Mouse (Mus musculus): ENCODE results near the gene Entpd3. TPM values are rescaled to one million over a fixed set of nuclear protein-coding genes. Genes with fewer than 3 reads are reported as not detected.

Gene Entpd3
- polyA plus RNA-seq, 1 experiment, result 0.20 TPM

DNA sequence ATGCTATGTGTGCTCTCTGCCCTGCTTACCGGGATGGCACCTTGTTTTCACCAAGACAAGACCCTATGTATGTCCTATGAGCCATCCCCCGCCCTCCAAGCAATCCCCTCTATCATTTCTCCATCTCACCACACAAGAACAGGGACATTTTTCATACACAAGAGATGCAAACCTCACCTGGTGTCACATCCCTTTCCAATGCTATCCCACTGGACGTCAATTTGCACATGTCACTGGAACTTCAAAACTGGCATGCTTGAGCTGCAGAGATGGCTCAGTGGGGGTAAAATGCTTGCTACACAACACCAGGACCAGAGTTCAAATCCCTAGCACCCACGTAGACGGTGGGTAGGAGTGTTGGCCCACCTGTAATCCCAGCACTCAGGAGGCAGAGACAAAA lies 41.6 kb upstream of the Entpd3 start:
- H3K27me3 ChIP-seq (ENCODE audit: control insufficient read depth, insufficient read depth, low read length), result no peaks in the 10 kb centered on the region
- DNase-seq (ENCODE audit: low read depth in 1 of 2, low spot score in 2 of 2), result no peak
- no peak for TF ChIP-seq CTCF (IDR thresholded peaks at IDR 0.05; ENCODE audit: extremely low read depth, insufficient read depth, insufficient read length, insufficient replicate concordance)
- TF ChIP-seq POLR2A (IDR thresholded peaks at IDR 0.05; ENCODE audit: low read depth, low read length), result no peak
- H3K27ac ChIP-seq (ENCODE audit: insufficient read depth, low read length), result no peak overlapping the region
- peaks cover 13% of the 10 kb centered on the region for H3K36me3 ChIP-seq (ENCODE audit: control insufficient read depth, insufficient read depth, low read length)
- H3K4me3 ChIP-seq (ENCODE audit: extremely low read depth, insufficient read depth, insufficient read length), result no peak overlapping the region
- H3K4me1 ChIP-seq (ENCODE audit: control insufficient read depth, insufficient read depth, insufficient read length), result no peaks in the 10 kb centered on the region
- 86% methylated on average over 5 of the region's 5 CpGs for WGBS

DNA sequence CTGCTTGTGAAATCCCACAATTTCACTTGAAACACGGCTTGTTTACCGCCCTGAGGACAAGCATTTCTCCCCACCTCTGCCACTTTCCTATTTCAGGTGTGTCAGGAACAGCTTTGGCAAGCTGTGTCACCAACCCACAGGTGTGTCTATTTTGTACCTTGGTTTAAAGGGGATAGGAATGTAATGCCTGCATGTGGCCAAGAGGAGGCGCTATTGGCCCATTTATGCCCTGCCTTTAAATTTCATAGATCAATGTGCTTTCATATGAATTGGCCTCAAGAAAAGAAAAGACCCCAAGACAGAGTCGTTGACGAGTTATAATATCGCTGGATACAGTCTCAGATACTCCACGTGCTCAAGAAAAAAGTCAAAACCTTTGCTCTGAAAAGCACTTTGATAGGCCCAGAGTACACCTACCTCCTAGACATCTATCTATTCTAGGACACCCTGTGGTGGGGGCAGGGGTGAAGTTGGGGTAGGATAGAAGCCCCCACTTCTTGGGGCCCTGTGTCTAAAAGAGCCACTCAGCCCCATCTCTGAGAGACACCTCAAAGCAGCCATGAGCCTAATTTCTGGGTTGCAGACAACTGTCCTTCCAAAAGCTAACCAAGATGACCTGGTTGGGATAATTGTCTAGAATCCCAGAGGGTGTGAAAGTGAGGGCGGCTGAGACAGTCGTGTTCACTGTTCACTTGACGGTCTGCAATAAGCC lies 38.3 kb upstream of the Entpd3 start:
- DNase-seq (ENCODE audit: low read depth in 1 of 2, low spot score in 2 of 2), result no peak
- Histone ChIP-seq H3K4me3 (ENCODE audit: extremely low read depth, insufficient read depth, insufficient read length) (no peak overlapping the region), H3K27me3 (ENCODE audit: control insufficient read depth, insufficient read depth, low read length) (no peaks in the 10 kb centered on the region), H3K4me1 (ENCODE audit: control insufficient read depth, insufficient read depth, insufficient read length) (no peaks in the 10 kb centered on the region), H3K27ac (ENCODE audit: insufficient read depth, low read length) (no peak overlapping the region), H3K36me3 (ENCODE audit: control insufficient read depth, insufficient read depth, low read length) (no peaks in the 10 kb centered on the region)
- 39% methylated on average over 10 of the region's 10 CpGs for WGBS
- no peak for TF ChIP-seq POLR2A (IDR thresholded peaks at IDR 0.05; ENCODE audit: low read depth, low read length)
- peak; percentile 10; the same call in 1 of the 2 replicates for TF ChIP-seq CTCF (IDR thresholded peaks at IDR 0.05; ENCODE audit: extremely low read depth, insufficient read depth, insufficient read length, insufficient replicate concordance)

DNA sequence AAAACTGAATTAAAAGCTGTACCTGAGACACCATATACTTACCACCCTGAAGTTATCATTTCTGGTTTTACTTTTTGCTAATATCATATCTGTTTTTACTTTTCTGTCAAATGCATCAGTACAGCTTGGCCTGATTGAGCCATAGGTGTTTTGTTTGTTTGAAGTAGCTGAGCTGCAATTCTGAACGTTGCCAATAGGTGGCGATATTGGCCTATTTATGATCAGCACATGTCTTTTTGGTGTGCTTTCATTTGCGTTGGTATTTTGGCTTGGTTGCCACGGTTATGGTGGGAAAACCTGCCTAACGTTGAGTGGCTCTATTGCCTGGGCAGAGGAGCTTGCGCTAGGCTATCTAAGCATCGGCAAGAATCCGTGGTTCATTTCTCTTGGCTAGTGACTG lies 37.6 kb upstream of the Entpd3 start:
- Histone ChIP-seq H3K27me3 (ENCODE audit: control insufficient read depth, insufficient read depth, low read length) (no peaks in the 10 kb centered on the region), H3K36me3 (ENCODE audit: control insufficient read depth, insufficient read depth, low read length) (no peaks in the 10 kb centered on the region), H3K4me1 (ENCODE audit: control insufficient read depth, insufficient read depth, insufficient read length) (no peaks in the 10 kb centered on the region), H3K27ac (ENCODE audit: insufficient read depth, low read length) (no peak overlapping the region), H3K4me3 (ENCODE audit: extremely low read depth, insufficient read depth, insufficient read length) (no peak overlapping the region)
- peak; percentile 64 to 69 for DNase-seq (ENCODE audit: low read depth in 1 of 2, low spot score in 2 of 2)
- TF ChIP-seq CTCF (IDR thresholded peaks at IDR 0.05; ENCODE audit: extremely low read depth, insufficient read depth, insufficient read length, insufficient replicate concordance) (peak; percentile 44; the same call in 1 of the 2 replicates), POLR2A (IDR thresholded peaks at IDR 0.05; ENCODE audit: low read depth, low read length) (no peak)
- WGBS, result 7% methylated on average over 8 of the region's 8 CpGs

DNA sequence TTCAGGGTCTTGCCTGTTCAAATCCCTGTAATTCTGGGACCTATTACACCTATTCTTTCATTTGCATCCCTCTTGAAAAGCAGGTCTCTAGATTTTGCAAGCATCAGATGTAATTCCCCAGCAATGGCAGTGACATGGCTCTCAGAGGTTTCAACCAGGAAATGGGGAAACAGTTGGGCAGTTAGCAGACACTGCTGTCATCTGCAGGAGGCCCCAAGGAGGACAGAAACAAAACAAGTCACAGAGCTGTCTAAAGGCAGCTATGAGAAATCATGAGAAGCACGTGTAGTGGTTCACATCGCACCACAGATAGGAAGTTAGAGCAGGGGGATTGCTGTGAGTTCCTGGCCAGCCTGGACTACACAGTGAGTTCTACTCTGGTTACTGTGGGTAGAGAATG lies 35.2 kb upstream of the Entpd3 start:
- Histone ChIP-seq H3K36me3 (ENCODE audit: control insufficient read depth, insufficient read depth, low read length) (no peaks in the 10 kb centered on the region), H3K4me1 (ENCODE audit: control insufficient read depth, insufficient read depth, insufficient read length) (no peaks in the 10 kb centered on the region), H3K4me3 (ENCODE audit: extremely low read depth, insufficient read depth, insufficient read length) (no peak overlapping the region), H3K27ac (ENCODE audit: insufficient read depth, low read length) (no peak overlapping the region), H3K27me3 (ENCODE audit: control insufficient read depth, insufficient read depth, low read length) (no peaks in the 10 kb centered on the region)
- DNase-seq (ENCODE audit: low read depth in 1 of 2, low spot score in 2 of 2), result no peak
- TF ChIP-seq CTCF (IDR thresholded peaks at IDR 0.05; ENCODE audit: extremely low read depth, insufficient read depth, insufficient read length, insufficient replicate concordance) (no peak), POLR2A (IDR thresholded peaks at IDR 0.05; ENCODE audit: low read depth, low read length) (no peak)
- 63% methylated on average over 2 of the region's 2 CpGs for WGBS

DNA sequence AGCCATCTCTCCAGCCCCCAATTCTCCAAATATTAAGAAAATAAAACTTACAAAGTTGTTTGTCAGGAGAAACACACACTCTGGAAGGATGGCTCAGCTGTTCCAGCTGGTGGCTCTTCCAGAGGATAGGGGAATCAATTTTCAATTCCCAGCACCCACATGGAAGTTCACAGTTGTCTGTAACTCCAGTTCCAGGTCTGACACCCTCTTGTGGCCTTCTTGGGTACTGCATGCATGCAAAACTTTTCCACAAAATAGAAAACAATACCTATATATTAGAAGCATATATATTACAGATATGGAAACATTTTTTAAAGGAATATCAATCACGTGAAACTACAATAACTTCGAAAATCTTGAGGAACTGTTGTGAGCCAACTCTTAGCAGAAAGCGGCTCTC lies 27.8 kb upstream of the Entpd3 start:
- no peaks in the 10 kb centered on the region for H3K36me3 ChIP-seq (ENCODE audit: control insufficient read depth, insufficient read depth, low read length)
- H3K27me3 ChIP-seq (ENCODE audit: control insufficient read depth, insufficient read depth, low read length), result no peaks in the 10 kb centered on the region
- TF ChIP-seq POLR2A (IDR thresholded peaks at IDR 0.05; ENCODE audit: low read depth, low read length) (no peak), CTCF (IDR thresholded peaks at IDR 0.05; ENCODE audit: extremely low read depth, insufficient read depth, insufficient read length, insufficient replicate concordance) (peak; percentile 24; the same call in 1 of the 2 replicates)
- H3K4me1 ChIP-seq (ENCODE audit: control insufficient read depth, insufficient read depth, insufficient read length), result no peaks in the 10 kb centered on the region
- WGBS, result 76% methylated on average over 3 of the region's 3 CpGs
- no peak overlapping the region for H3K4me3 ChIP-seq (ENCODE audit: extremely low read depth, insufficient read depth, insufficient read length)
- DNase-seq (ENCODE audit: low read depth in 1 of 2, low spot score in 2 of 2), result no peak
- H3K27ac ChIP-seq (ENCODE audit: insufficient read depth, low read length), result no peak overlapping the region

DNA sequence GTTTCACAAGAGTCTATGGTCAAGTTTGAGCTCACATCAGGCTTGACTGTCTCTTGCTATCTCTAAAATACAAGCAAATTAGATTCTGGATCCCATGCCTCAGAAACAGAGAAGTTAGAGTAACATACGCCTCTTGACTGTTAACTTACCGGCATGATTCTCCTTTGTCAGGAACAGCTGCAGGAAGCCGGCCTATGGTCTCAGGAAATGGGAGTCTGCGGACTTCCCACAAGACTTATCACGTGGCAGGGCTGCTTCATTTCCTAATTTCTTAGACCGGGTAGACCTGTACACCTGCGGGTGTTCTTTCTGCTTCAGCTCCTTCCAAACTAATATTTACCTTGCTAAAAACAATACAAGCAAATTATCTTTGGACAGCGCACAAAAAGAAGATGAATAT lies 22.9 kb upstream of the Entpd3 start:
- H3K4me1 ChIP-seq (ENCODE audit: control insufficient read depth, insufficient read depth, insufficient read length), result no peaks in the 10 kb centered on the region
- no peak for DNase-seq (ENCODE audit: low read depth in 1 of 2, low spot score in 2 of 2)
- no peak overlapping the region for H3K27ac ChIP-seq (ENCODE audit: insufficient read depth, low read length)
- H3K4me3 ChIP-seq (ENCODE audit: extremely low read depth, insufficient read depth, insufficient read length), result no peak overlapping the region
- WGBS, result 11% methylated on average over 8 of the region's 8 CpGs
- H3K36me3 ChIP-seq (ENCODE audit: control insufficient read depth, insufficient read depth, low read length), result no peaks in the 10 kb centered on the region
- TF ChIP-seq CTCF (IDR thresholded peaks at IDR 0.05; ENCODE audit: extremely low read depth, insufficient read depth, insufficient read length, insufficient replicate concordance), result no peak
- TF ChIP-seq POLR2A (IDR thresholded peaks at IDR 0.05; ENCODE audit: low read depth, low read length), result no peak
- no peaks in the 10 kb centered on the region for H3K27me3 ChIP-seq (ENCODE audit: control insufficient read depth, insufficient read depth, low read length)

DNA sequence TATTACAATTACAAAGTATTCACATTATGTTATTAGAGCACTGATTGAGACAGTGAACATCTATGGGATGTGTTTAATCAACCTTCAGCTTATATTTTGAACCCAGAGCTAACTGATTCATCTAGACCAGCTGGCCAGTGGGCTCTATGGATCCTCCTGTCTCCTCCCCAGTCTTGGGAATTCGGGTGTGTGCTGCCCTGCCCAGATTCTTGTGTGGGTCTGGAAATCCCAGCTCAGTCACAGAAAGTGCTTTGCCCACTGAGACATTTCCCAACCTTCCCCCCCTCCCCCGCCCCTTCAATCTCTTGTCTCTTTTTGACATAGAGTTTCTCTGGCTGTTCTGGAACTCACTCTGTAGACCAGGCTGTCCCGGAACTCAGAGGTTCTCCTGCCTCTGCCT lies 20.7 kb upstream of the Entpd3 start:
- DNase-seq (ENCODE audit: low read depth in 1 of 2, low spot score in 2 of 2), result no peak
- no peaks in the 10 kb centered on the region for H3K36me3 ChIP-seq (ENCODE audit: control insufficient read depth, insufficient read depth, low read length)
- H3K27ac ChIP-seq (ENCODE audit: insufficient read depth, low read length), result no peak overlapping the region
- no peak overlapping the region for H3K4me3 ChIP-seq (ENCODE audit: extremely low read depth, insufficient read depth, insufficient read length)
- 87% methylated on average over 3 of the region's 3 CpGs for WGBS
- TF ChIP-seq CTCF (IDR thresholded peaks at IDR 0.05; ENCODE audit: extremely low read depth, insufficient read depth, insufficient read length, insufficient replicate concordance), result no peak
- TF ChIP-seq POLR2A (IDR thresholded peaks at IDR 0.05; ENCODE audit: low read depth, low read length), result no peak
- H3K4me1 ChIP-seq (ENCODE audit: control insufficient read depth, insufficient read depth, insufficient read length), result no peaks in the 10 kb centered on the region
- no peaks in the 10 kb centered on the region for H3K27me3 ChIP-seq (ENCODE audit: control insufficient read depth, insufficient read depth, low read length)

Measured in spleen, adult 2 months (tissue).